Mouse (Mus musculus): Measurements from ENCODE around the gene Bcl2l1. TPM values are rescaled to one million over a fixed set of nuclear protein-coding genes. Genes with fewer than 3 reads are reported as not detected.

The Bcl2l1 gene
- polyA plus RNA-seq, 1 experiment = 113 TPM

GRCm38 (mm10) chr2:152766387-152767123, 65.0 kb downstream of the Bcl2l1 start:
- Histone ChIP-seq H3K4me1 (ENCODE audit: control insufficient read depth, insufficient read depth, low read length) (peaks cover 12% of the 10 kb centered on the region), H3K4me3 (replicated peaks; ENCODE audit: extremely low read depth, low read depth, low read length) (no peak overlapping the region)
- DNase-seq = peak; percentile 95
- TF ChIP-seq POLR2A (IDR thresholded peaks at IDR 0.05; ENCODE audit: borderline replicate concordance, extremely low read depth, low read depth, low read length) (no peak; the same call in 1 of the 2 replicates), CTCF (IDR thresholded peaks at IDR 0.05; ENCODE audit: insufficient read depth, low read length) (peak; percentile 99)
- 10% methylated on average over 25 of the region's 25 CpGs for WGBS

DNA sequence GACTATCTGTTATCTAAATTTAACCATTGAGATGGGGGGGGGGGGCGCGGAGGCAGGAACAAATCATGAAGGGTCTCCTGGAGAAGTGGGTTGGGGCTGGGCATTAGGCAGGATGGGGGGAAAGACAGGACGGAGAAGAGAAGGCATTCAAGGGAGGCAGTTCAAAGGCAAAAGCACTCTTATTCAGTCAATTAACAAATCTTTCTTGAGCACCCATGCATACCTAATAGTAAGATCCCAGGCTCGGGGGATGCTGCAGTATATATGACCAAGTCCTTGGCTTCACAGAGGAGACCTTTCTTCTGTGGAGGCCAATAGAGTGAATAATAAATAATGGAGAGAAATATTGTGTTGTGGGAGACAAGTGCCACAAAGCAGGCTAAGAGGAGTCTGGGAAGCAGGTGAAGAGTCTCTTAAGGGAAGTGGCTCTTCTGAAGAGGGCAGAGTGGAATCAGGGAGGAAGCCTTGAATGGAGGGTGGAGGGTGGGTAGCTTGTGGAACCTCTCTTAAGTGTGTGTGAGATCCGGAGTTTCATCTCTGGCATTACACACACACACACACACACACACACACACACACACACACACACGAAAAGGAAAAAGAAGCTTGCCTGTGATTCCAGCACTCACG, 66.4 kb downstream of the Bcl2l1 start:
- DNase-seq = peak; percentile 41
- no peak for TF ChIP-seq POLR2A (IDR thresholded peaks at IDR 0.05; ENCODE audit: borderline replicate concordance, extremely low read depth, low read depth, low read length)
- no peak for TF ChIP-seq CTCF (IDR thresholded peaks at IDR 0.05; ENCODE audit: insufficient read depth, low read length)
- WGBS = 44% methylated on average over 7 of the region's 7 CpGs
- peaks cover 12% of the 10 kb centered on the region for H3K4me1 ChIP-seq (ENCODE audit: control insufficient read depth, insufficient read depth, low read length)
- H3K4me3 ChIP-seq (replicated peaks; ENCODE audit: extremely low read depth, low read depth, low read length) = no peak overlapping the region

GRCm38 (mm10) chr2:152764172-152765044, 67.1 kb downstream of the Bcl2l1 start:
- peak overlapping the region; percentile 8 for H3K4me3 ChIP-seq (replicated peaks; ENCODE audit: extremely low read depth, low read depth, low read length)
- H3K4me1 ChIP-seq (ENCODE audit: control insufficient read depth, insufficient read depth, low read length) = peaks cover 12% of the 10 kb centered on the region
- no peak for DNase-seq
- TF ChIP-seq POLR2A (IDR thresholded peaks at IDR 0.05; ENCODE audit: borderline replicate concordance, extremely low read depth, low read depth, low read length) = no peak
- no peak for TF ChIP-seq CTCF (IDR thresholded peaks at IDR 0.05; ENCODE audit: insufficient read depth, low read length)
- WGBS = 36% methylated on average over 14 of the region's 14 CpGs

GRCm38 (mm10) chr2:152763310-152763709, 68.2 kb downstream of the Bcl2l1 start:
- no peak for DNase-seq
- TF ChIP-seq POLR2A (IDR thresholded peaks at IDR 0.05; ENCODE audit: borderline replicate concordance, extremely low read depth, low read depth, low read length) (no peak), CTCF (IDR thresholded peaks at IDR 0.05; ENCODE audit: insufficient read depth, low read length) (no peak)
- Histone ChIP-seq H3K4me1 (ENCODE audit: control insufficient read depth, insufficient read depth, low read length) (peaks cover 12% of the 10 kb centered on the region), H3K4me3 (replicated peaks; ENCODE audit: extremely low read depth, low read depth, low read length) (no peak overlapping the region)
- 69% methylated on average over 6 of the region's 6 CpGs for WGBS

GRCm38 (mm10) chr2:152758351-152758750, 73.2 kb downstream of the Bcl2l1 start:
- Histone ChIP-seq H3K4me3 (replicated peaks; ENCODE audit: extremely low read depth, low read depth, low read length) (no peak overlapping the region), H3K4me1 (ENCODE audit: control insufficient read depth, insufficient read depth, low read length) (no peaks in the 10 kb centered on the region)
- DNase-seq = no peak
- WGBS = 27% methylated on average over 4 of the region's 4 CpGs
- TF ChIP-seq POLR2A (IDR thresholded peaks at IDR 0.05; ENCODE audit: borderline replicate concordance, extremely low read depth, low read depth, low read length) (no peak), CTCF (IDR thresholded peaks at IDR 0.05; ENCODE audit: insufficient read depth, low read length) (no peak)

DNA sequence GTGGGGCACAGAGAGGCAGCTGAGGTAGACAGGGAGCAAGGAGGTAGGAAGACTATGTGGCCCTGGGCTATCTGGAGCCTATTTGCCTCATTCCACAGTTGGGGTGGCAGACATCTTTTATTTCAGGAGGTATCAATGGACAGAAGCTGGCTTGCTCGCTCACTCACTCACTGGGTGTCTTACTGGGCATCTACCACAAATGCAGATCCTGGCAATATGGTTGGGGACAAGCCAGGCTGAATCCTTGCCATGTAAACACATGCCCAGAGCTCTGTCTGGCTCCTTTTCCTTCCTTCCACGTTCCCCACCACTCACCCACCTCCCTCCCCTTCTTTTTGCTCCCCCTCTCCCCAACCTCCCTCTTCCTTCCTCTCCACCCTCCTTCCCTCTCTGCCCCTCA, 74.0 kb downstream of the Bcl2l1 start:
- DNase-seq = no peak
- Histone ChIP-seq H3K4me3 (replicated peaks; ENCODE audit: extremely low read depth, low read depth, low read length) (no peak overlapping the region), H3K4me1 (ENCODE audit: control insufficient read depth, insufficient read depth, low read length) (no peaks in the 10 kb centered on the region)
- 42% methylated on average over 2 of the region's 2 CpGs for WGBS
- TF ChIP-seq POLR2A (IDR thresholded peaks at IDR 0.05; ENCODE audit: borderline replicate concordance, extremely low read depth, low read depth, low read length) (no peak), CTCF (IDR thresholded peaks at IDR 0.05; ENCODE audit: insufficient read depth, low read length) (no peak)

DNA sequence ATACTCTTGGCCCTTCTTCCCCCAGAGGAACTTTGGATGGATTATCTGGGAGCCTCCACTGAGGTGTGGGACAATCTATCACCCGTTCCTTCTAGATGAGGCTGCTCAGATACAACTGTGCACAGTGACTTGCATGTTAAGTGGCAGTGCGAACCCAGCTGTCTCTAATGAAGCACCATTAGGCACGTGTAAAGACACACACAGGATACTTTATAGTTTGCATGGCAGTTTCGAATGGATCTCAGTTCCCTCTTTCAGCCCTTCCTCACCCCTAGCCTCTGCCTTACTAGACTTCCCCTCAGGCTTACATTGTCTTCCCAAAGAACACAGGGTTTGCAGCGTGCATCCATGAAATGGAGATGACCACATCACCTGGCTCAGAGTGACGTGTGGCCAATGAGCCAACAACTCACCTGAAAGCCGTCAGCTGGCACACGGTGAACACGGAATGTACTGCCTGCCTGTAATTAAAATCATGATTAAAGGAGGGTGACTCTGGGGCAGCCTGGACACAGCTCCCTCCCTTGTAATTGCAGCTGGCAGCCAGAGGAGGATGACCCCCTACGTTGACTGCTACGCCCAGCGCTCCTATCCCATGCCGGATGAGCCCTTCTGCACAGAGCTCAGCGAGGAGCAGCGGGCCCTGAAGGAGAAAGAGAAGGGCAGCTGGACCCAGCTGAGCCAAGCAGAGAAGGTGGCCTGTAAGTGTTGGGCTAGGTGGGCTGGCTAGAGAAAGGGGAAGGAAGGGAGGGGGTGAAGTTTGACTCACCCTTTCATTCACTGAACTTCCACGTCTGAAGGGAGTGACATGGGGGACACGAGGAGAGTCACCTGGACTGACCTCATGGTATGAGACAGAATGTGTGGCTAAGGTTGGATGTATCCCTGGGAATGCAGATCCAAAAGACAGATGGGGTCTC, 74.8 kb downstream of the Bcl2l1 start:
- 74% methylated on average over 17 of the region's 17 CpGs for WGBS
- Histone ChIP-seq H3K4me1 (ENCODE audit: control insufficient read depth, insufficient read depth, low read length) (no peaks in the 10 kb centered on the region), H3K4me3 (replicated peaks; ENCODE audit: extremely low read depth, low read depth, low read length) (no peak overlapping the region)
- DNase-seq = no peak
- TF ChIP-seq CTCF (IDR thresholded peaks at IDR 0.05; ENCODE audit: insufficient read depth, low read length) (no peak), POLR2A (IDR thresholded peaks at IDR 0.05; ENCODE audit: borderline replicate concordance, extremely low read depth, low read depth, low read length) (no peak)

DNA sequence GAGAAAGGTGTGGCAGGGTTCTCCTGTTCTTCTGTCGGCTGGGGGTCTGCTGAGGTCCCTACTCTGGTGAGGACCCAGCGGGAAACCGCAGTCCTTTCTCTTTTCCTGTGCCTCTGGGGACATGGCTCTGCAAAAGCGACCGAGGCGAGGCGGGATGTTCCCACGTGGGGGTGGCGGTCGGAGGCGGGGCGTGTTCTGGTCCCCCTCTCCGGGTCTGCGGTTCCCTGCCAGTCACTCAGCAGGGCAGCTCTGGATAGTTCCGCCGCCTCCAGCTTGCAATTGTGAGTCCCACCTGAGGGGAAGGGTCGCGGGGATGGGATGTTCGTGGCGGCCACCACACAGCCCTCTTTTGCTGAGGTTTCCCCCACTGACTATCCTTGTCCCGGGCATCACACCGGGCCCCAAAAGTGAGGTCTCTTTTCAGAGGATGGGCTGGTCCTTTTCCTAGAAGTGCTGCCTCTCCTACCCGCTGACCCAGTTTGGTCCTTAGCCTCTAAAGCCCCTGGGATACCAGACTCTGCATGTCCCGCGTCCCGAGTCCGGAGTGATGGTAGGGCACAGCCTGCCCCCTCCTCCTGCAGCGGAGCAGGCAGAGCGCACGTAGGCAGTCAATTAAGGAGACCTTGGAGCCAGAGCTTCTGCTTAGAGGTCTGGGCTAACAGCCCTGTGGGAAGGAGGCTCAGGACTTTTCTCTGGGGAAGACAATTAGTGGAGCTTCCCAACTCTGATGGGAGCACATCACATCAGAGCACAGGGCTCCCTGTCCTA, 77.4 kb downstream of the Bcl2l1 start, which contains the start of gene Cox4i2:
TSS of gene Cox4i2 (plus strand) at position 230 of the 768 bp plus-strand sequence.
- TF ChIP-seq POLR2A (IDR thresholded peaks at IDR 0.05; ENCODE audit: borderline replicate concordance, extremely low read depth, low read depth, low read length) (peak; percentile 11; the same call in 1 of the 2 replicates), CTCF (IDR thresholded peaks at IDR 0.05; ENCODE audit: insufficient read depth, low read length) (no peak)
- peak within 1 kb of the TSS; percentile 55 for H3K4me3 ChIP-seq (replicated peaks; ENCODE audit: extremely low read depth, low read depth, low read length)

More for the DNA sequence above, 77.4 kb downstream of the Bcl2l1 start, which contains the start of gene Cox4i2:
- 16% methylated on average over 30 of the region's 30 CpGs for WGBS
- H3K4me1 ChIP-seq (ENCODE audit: control insufficient read depth, insufficient read depth, low read length) = no peaks in the 10 kb centered on the region
- DNase-seq = no peak

All from lung, adult 2 months (tissue).